Mouse (Mus musculus) MEL (cell line): ENCODE data around the gene Fto. TPM values are rescaled to one million over a fixed set of nuclear protein-coding genes. Genes with fewer than 3 reads are reported as not detected.

ENCODE experiments used
- DNase-seq: peaks from one replicate; pipeline ENCODE4 v3.0.0; 2011; ENCODE audit warnings: low read depth, low spot score
- H3K27ac ChIP-seq: 2 replicates; pipeline ENCODE4 v1.5.1; 2012; ENCODE audit warnings: low read depth, mild to moderate bottlenecking, control low read depth, low read length, moderate library complexity; ENCODE audit not compliant: control insufficient read depth
- H3K27me3 ChIP-seq, 2 experiments: fragments of 150-350 bp in 1 of 2; sonication (generic) in 1 of 2; 2 replicates each; pipeline ENCODE4 v1.6.1; 2012; ENCODE audit warnings: low read length in 2 of 2, mild to moderate bottlenecking in 2 of 2, improper control_type of control experiment in 1 of 2, moderate library complexity in 1 of 2; ENCODE audit not compliant: insufficient read depth in 2 of 2, control insufficient read depth in 1 of 2
- H3K36me3 ChIP-seq, 2 experiments: 2 replicates each; pipeline ENCODE4 v1.6.1; 2012 to 2014; ENCODE audit warnings: low read length in 2 of 2, improper control_type of control experiment in 1 of 2, inconsistent platforms in 1 of 2, mild to moderate bottlenecking in 1 of 2; ENCODE audit not compliant: insufficient read depth in 2 of 2, control insufficient read depth in 1 of 2
- H3K4me1 ChIP-seq, 2 experiments: fragments of 150-350 bp in 1 of 2; sonication (generic) in 1 of 2; 2 replicates each; pipeline ENCODE4 v1.6.1; 2012; ENCODE audit warnings: low read length in 2 of 2, improper control_type of control experiment in 1 of 2, mild to moderate bottlenecking in 1 of 2; ENCODE audit not compliant: insufficient read depth in 2 of 2, control insufficient read depth in 1 of 2
- H3K4me3 ChIP-seq, 2 experiments: fragments of 150-350 bp in 1 of 2; sonication (generic) in 1 of 2; 2 replicates each; pipeline ENCODE4 v1.5.1; 2012; ENCODE audit warnings: low read depth in 2 of 2, low read length in 2 of 2, mild to moderate bottlenecking in 2 of 2, moderate library complexity in 2 of 2, control low read depth in 1 of 2, improper control_type of control experiment in 1 of 2; ENCODE audit not compliant: control insufficient read depth in 1 of 2, insufficient read depth in 1 of 2
- H3K79me2 ChIP-seq: 2 replicates; pipeline ENCODE4 v1.6.1; 2012; ENCODE audit warnings: mild to moderate bottlenecking, low read length, moderate library complexity; ENCODE audit not compliant: control insufficient read depth, poor library complexity, insufficient read depth
- H3K9ac ChIP-seq: 2 replicates; pipeline ENCODE4 v1.6.1; 2012; ENCODE audit warnings: low read depth, mild to moderate bottlenecking, control low read depth, low read length, moderate library complexity; ENCODE audit not compliant: control insufficient read depth, poor library complexity, severe bottlenecking
- H3K9me3 ChIP-seq: fragments of 150-350 bp; sonication (generic); replicated peaks from 2 replicates; pipeline ENCODE4 v1.6.1; 2012; ENCODE audit warnings: mild to moderate bottlenecking, low read length, improper control_type of control experiment, moderate library complexity; ENCODE audit not compliant: insufficient read depth
- BHLHE40 ChIP-seq: IDR thresholded peaks from 2 replicates; pipeline ENCODE4 v1.6.1; 2012; ENCODE audit warnings: low read depth, mild to moderate bottlenecking, inconsistent platforms, low read length, improper control_type of control experiment, borderline replicate concordance
- CTCF ChIP-seq, 3 experiments: IDR thresholded peaks in 2 of 3; conservative IDR thresholded peaks in 1 of 3; 2 replicates each; pipeline ENCODE4 v1.5.1; 2011 to 2012; ENCODE audit warnings: low read length in 3 of 3, low read depth in 2 of 3, mild to moderate bottlenecking in 2 of 3, improper control_type of control experiment in 1 of 3, inconsistent platforms in 1 of 3, mixed read lengths in 1 of 3, moderate library complexity in 1 of 3; ENCODE audit not compliant: control insufficient read depth in 1 of 3, insufficient read depth in 1 of 3, poor library complexity in 1 of 3, severe bottlenecking in 1 of 3
- E2F4 ChIP-seq: IDR thresholded peaks from 2 replicates; pipeline ENCODE4 v1.6.1; 2011; ENCODE audit warnings: low read depth, low read length, improper control_type of control experiment, borderline replicate concordance
- ELF1 ChIP-seq: IDR thresholded peaks from 2 replicates; pipeline ENCODE4 v1.6.1; 2014; ENCODE audit warnings: low read depth, mild to moderate bottlenecking, inconsistent platforms, low read length, improper control_type of control experiment, moderate library complexity
- EP300 ChIP-seq, 2 experiments: IDR thresholded peaks; 2 replicates each; pipeline ENCODE4 v1.6.1; 2011; ENCODE audit warnings: improper control_type of control experiment in 2 of 2, low read length in 2 of 2, low read depth in 1 of 2, mild to moderate bottlenecking in 1 of 2
- HCFC1 ChIP-seq: IDR thresholded peaks from 2 replicates; pipeline ENCODE4 v1.6.1; 2012; ENCODE audit warnings: low read depth, mild to moderate bottlenecking, inconsistent platforms, low read length, improper control_type of control experiment, moderate library complexity
- KAT2A ChIP-seq: conservative IDR thresholded peaks from 2 replicates; pipeline ENCODE4 v1.6.1; 2012; ENCODE audit warnings: low read depth, low read length, improper control_type of control experiment, inconsistent platforms
- MAFK ChIP-seq: IDR thresholded peaks from 2 replicates; pipeline ENCODE4 v1.6.1; 2011; ENCODE audit warnings: low read depth, mild to moderate bottlenecking, low read length, improper control_type of control experiment, borderline replicate concordance
- MAZ ChIP-seq: IDR thresholded peaks from 2 replicates; pipeline ENCODE4 v1.6.1; 2012; ENCODE audit warnings: low read depth, mild to moderate bottlenecking, inconsistent platforms, low read length, improper control_type of control experiment
- MEF2A ChIP-seq: IDR thresholded peaks from 2 replicates; pipeline ENCODE4 v1.6.1; 2014; ENCODE audit warnings: low read depth, mild to moderate bottlenecking, inconsistent platforms, low read length, improper control_type of control experiment; ENCODE audit not compliant: poor library complexity, insufficient replicate concordance, severe bottlenecking; ENCODE audit errors: extremely low read depth
- MXI1 ChIP-seq: IDR thresholded peaks from 2 replicates; pipeline ENCODE4 v1.6.1; 2011; ENCODE audit warnings: mild to moderate bottlenecking, low read depth, low read length, improper control_type of control experiment
- MYC ChIP-seq: IDR thresholded peaks from 2 replicates; pipeline ENCODE4 v1.6.1; 2011; ENCODE audit warnings: low read depth, mild to moderate bottlenecking, low read length, improper control_type of control experiment, moderate library complexity
- NELFE ChIP-seq: IDR thresholded peaks from 2 replicates; pipeline ENCODE4 v1.6.1; 2011; ENCODE audit warnings: low read depth, low read length, improper control_type of control experiment
- NRF1 ChIP-seq: IDR thresholded peaks from 2 replicates; pipeline ENCODE4 v1.6.1; 2014; ENCODE audit warnings: low read depth, mild to moderate bottlenecking, inconsistent platforms, low read length, improper control_type of control experiment, moderate library complexity; ENCODE audit not compliant: poor library complexity, insufficient read depth, severe bottlenecking
- POLR2A ChIP-seq, 2 experiments: IDR thresholded peaks; 2 replicates each; pipeline ENCODE4 v1.6.1; 2011 to 2012; ENCODE audit warnings: low read length in 2 of 2, mild to moderate bottlenecking in 2 of 2, control low read depth in 1 of 2, improper control_type of control experiment in 1 of 2, low read depth in 1 of 2, moderate library complexity in 1 of 2; ENCODE audit not compliant: control insufficient read depth in 1 of 2, insufficient read depth in 1 of 2, poor library complexity in 1 of 2
- SIN3A ChIP-seq: IDR thresholded peaks from 2 replicates; pipeline ENCODE4 v1.6.1; 2012; ENCODE audit warnings: low read length, improper control_type of control experiment, inconsistent platforms
- SMC3 ChIP-seq: IDR thresholded peaks from 2 replicates; pipeline ENCODE4 v1.6.1; 2011; ENCODE audit warnings: low read depth, low read length, improper control_type of control experiment
- TAL1 ChIP-seq: IDR thresholded peaks from 2 replicates; pipeline ENCODE4 v1.6.1; 2012; ENCODE audit warnings: mild to moderate bottlenecking, inconsistent platforms, low read length, moderate library complexity, mixed read lengths
- TBP ChIP-seq: IDR thresholded peaks from 2 replicates; pipeline ENCODE4 v1.8.0; 2011; ENCODE audit warnings: low read depth, low read length, improper control_type of control experiment
- TCF12 ChIP-seq: IDR thresholded peaks from 2 replicates; pipeline ENCODE4 v1.6.1; 2014; ENCODE audit warnings: low read depth, mild to moderate bottlenecking, inconsistent platforms, low read length, improper control_type of control experiment, moderate library complexity
- UBTF ChIP-seq: IDR thresholded peaks from 2 replicates; pipeline ENCODE4 v1.6.1; 2012; ENCODE audit warnings: low read depth, mild to moderate bottlenecking, inconsistent platforms, low read length, improper control_type of control experiment, moderate library complexity, borderline replicate concordance; ENCODE audit not compliant: insufficient read depth
- USF1 ChIP-seq: IDR thresholded peaks from 2 replicates; pipeline ENCODE4 v1.6.1; 2014; ENCODE audit warnings: low read depth, mild to moderate bottlenecking, inconsistent platforms, low read length, improper control_type of control experiment, moderate library complexity
- USF2 ChIP-seq, 2 experiments: IDR thresholded peaks; 2 replicates each; pipeline ENCODE4 v1.6.1; 2011 to 2012; ENCODE audit warnings: improper control_type of control experiment in 2 of 2, low read length in 2 of 2, borderline replicate concordance in 1 of 2, inconsistent platforms in 1 of 2, low read depth in 1 of 2, mild to moderate bottlenecking in 1 of 2; ENCODE audit not compliant: insufficient read depth in 1 of 2
- ZC3H11A ChIP-seq: IDR thresholded peaks from 2 replicates; pipeline ENCODE4 v1.6.1; 2012; ENCODE audit warnings: low read depth, mild to moderate bottlenecking, inconsistent platforms, low read length, improper control_type of control experiment
- ZKSCAN1 ChIP-seq: IDR thresholded peaks from 2 replicates; pipeline ENCODE4 v1.6.1; 2012; ENCODE audit warnings: low read depth, mild to moderate bottlenecking, inconsistent platforms, low read length, improper control_type of control experiment, moderate library complexity
- ZMIZ1 ChIP-seq: IDR thresholded peaks from 2 replicates; pipeline ENCODE4 v1.6.1; 2012; ENCODE audit warnings: low read depth, mild to moderate bottlenecking, inconsistent platforms, low read length, improper control_type of control experiment, moderate library complexity
- ZNF384 ChIP-seq: IDR thresholded peaks from 2 replicates; pipeline ENCODE4 v1.6.1; 2012; ENCODE audit warnings: low read depth, mild to moderate bottlenecking, inconsistent platforms, low read length, improper control_type of control experiment
- polyA plus RNA-seq, 2 experiments: library from polyadenylated mRNA; stranded (reverse) in 1 of 2; unstranded in 1 of 2; fragments of >175 nt in 1 of 2; fragments of >200 nt in 1 of 2; gene quantifications; 2 replicates each; pipeline versions ENCODE4 v1.2.1 to v1.2.4; 2012; ENCODE audit warnings: low replicate concordance in 2 of 2, low read depth in 1 of 2; ENCODE audit not compliant: insufficient read length in 2 of 2, insufficient read depth in 1 of 2, missing spikeins in 1 of 2
- total RNA-seq: library from RNA; depleted of rRNA; stranded (reverse); fragments of 300-350 nt; gene quantifications from 2 replicates; pipeline ENCODE4 v1.2.3, GENCODE M21; 2012

Fto gene
- total and polyA plus RNA-seq, 3 experiments, result 13.5 to 41.1 TPM; not detected in 1

- H3K36me3 ChIP-seq, result no peaks in the 10 kb centered on the region
- H3K9ac ChIP-seq, result no peak overlapping the region
- H3K4me3 ChIP-seq, result no peak overlapping the region
- H3K79me2 ChIP-seq, result no peaks in the 10 kb centered on the region
- TF ChIP-seq TCF12 (no peak), EP300 (IDR thresholded peaks at IDR 0.05; ENCODE audit: low read depth in 1 of 2, low read length in 2 of 2) (no peak), MXI1 (no peak), ZMIZ1 (no peak), CTCF (IDR thresholded peaks at IDR 0.05 in 2 of 3, conservative IDR thresholded peaks at IDR 0.05 in 1 of 3; ENCODE audit: control insufficient read depth in 1 of 3, insufficient read depth in 1 of 3, low read depth in 2 of 3, low read length in 3 of 3, poor library complexity in 1 of 3, severe bottlenecking in 1 of 3) (no peak), UBTF (no peak), ELF1 (no peak), POLR2A (IDR thresholded peaks at IDR 0.05; ENCODE audit: control insufficient read depth in 1 of 2, insufficient read depth in 1 of 2, low read depth in 1 of 2, low read length in 2 of 2, poor library complexity in 1 of 2) (no peak), BHLHE40 (no peak), SIN3A (no peak), MYC (no peak), USF2 (IDR thresholded peaks at IDR 0.05; ENCODE audit: borderline replicate concordance in 1 of 2, insufficient read depth in 1 of 2, low read depth in 1 of 2, low read length in 2 of 2) (no peak), ZC3H11A (no peak), KAT2A (no peak), E2F4 (no peak), ZKSCAN1 (no peak), TBP (no peak), ZNF384 (no peak), HCFC1 (no peak)
- TF ChIP-seq, all 39 proteins: peak for 0
- Histone ChIP-seq H3K9me3 (no peaks in the 10 kb centered on the region), H3K27ac (no peak overlapping the region), H3K27me3 (no peaks in the 10 kb centered on the region), H3K4me1 (no peaks in the 10 kb centered on the region)
- DNase-seq, result no peak
Measured at GRCm38 (mm10) chr8:91613603-91614002, 300.3 kb downstream of the Fto start.

- H3K9ac ChIP-seq, result no peak overlapping the region
- no peaks in the 10 kb centered on the region for H3K27me3 ChIP-seq
- DNase-seq, result no peak
- H3K9me3 ChIP-seq, result no peaks in the 10 kb centered on the region
- TF ChIP-seq KAT2A, result no peak
- no peak for TF ChIP-seq NRF1
- TF ChIP-seq CTCF (IDR thresholded peaks at IDR 0.05 in 2 of 3, conservative IDR thresholded peaks at IDR 0.05 in 1 of 3; ENCODE audit: control insufficient read depth in 1 of 3, insufficient read depth in 1 of 3, low read depth in 2 of 3, low read length in 3 of 3, poor library complexity in 1 of 3, severe bottlenecking in 1 of 3), result no peak
- TF ChIP-seq EP300 (IDR thresholded peaks at IDR 0.05; ENCODE audit: low read depth in 1 of 2, low read length in 2 of 2), result no peak
- no peak for TF ChIP-seq NELFE
- TF ChIP-seq MAFK, result no peak
- TF ChIP-seq ELF1, result no peak
- TF ChIP-seq SMC3, result no peak
- no peak for TF ChIP-seq ZKSCAN1
- TF ChIP-seq ZC3H11A, result no peak
- TF ChIP-seq USF2 (IDR thresholded peaks at IDR 0.05; ENCODE audit: borderline replicate concordance in 1 of 2, insufficient read depth in 1 of 2, low read depth in 1 of 2, low read length in 2 of 2), result no peak
- TF ChIP-seq BHLHE40, result no peak
- TF ChIP-seq MEF2A, result no peak
- no peak for TF ChIP-seq E2F4
- no peak for TF ChIP-seq TBP
- no peak for TF ChIP-seq ZNF384
- no peak for TF ChIP-seq USF1
- TF ChIP-seq TAL1, result no peak
- TF ChIP-seq MAZ, result no peak
- no peak for TF ChIP-seq MYC
- H3K4me3 ChIP-seq, result no peak overlapping the region
- no peaks in the 10 kb centered on the region for H3K4me1 ChIP-seq
- no peaks in the 10 kb centered on the region for H3K79me2 ChIP-seq
- H3K36me3 ChIP-seq, result no peaks in the 10 kb centered on the region
- H3K27ac ChIP-seq, result no peak overlapping the region
Measured at GRCm38 (mm10) chr8:91615196-91615595, 301.9 kb downstream of the Fto start.
